Mouse (Mus musculus): ENCODE results near the gene Npc1l1. TPM values are rescaled to one million over a fixed set of nuclear protein-coding genes. Genes with fewer than 3 reads are reported as not detected.
"Not testable (repeated sequence)": the region's sequence is repeated elsewhere in the genome, so short reads cannot be mapped to it uniquely, and the experiment has no call there.

Npc1l1 gene
- polyA plus RNA-seq, 1 experiment from 2014 or later = 0.06 TPM

- H3K36me3 ChIP-seq (ENCODE audit: control insufficient read depth, insufficient read depth, low read length) = peaks cover 56% of the 10 kb centered on the region
Measured at GRCm38 (mm10) chr11:6259413-6259812, 29.5 kb upstream of the Npc1l1 start.

DNA sequence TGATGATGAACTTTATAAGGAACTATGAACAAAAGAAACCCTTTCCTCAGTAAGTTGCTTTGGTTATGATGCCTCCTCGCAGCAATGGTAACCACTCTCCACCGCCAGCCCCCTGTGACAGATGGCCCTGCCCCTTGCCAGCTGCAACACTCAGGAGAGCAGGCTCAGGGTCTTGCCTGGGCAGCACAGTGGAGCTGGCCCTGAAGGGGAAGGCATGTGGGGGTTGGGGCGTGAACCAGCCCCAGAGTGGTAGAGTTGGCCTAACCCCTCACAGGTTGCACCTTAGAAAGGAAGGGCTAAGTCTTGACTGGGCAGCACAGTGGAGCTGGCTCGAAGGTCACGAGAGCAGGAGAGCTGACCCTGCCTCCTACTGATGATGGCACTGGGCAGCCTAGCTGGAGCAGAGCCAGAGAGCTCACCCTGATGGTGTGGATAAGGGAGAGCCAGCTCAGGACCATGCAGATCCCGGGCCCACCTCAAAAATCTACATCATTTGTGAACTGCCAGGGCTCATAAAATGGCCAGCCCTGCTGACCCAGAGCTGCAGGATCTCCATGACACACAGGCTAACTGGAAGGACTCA, 26.6 kb upstream of the Npc1l1 start:
- Histone ChIP-seq H3K4me1 (ENCODE audit: control insufficient read depth, insufficient read depth, low read length) (no peaks in the 10 kb centered on the region), H3K27ac (ENCODE audit: low read length) (no peak overlapping the region), H3K27me3 (ENCODE audit: control insufficient read depth, insufficient read depth, low read length) (no peaks in the 10 kb centered on the region), H3K4me3 (ENCODE audit: low read depth, low read length) (no peak overlapping the region), H3K9ac (replicated peaks; ENCODE audit: low read depth, low read length) (no peak overlapping the region), H3K36me3 (ENCODE audit: control insufficient read depth, insufficient read depth, low read length) (peaks cover 34% of the 10 kb centered on the region), H3K4me2 (replicated peaks; ENCODE audit: low read depth, low read length) (no peak overlapping the region), H3K9me3 (ENCODE audit: control insufficient read depth, low read depth, low read length) (no peaks in the 10 kb centered on the region)
- 62% methylated on average over 6 of the region's 6 CpGs for WGBS
- no peak for ATAC-seq (ENCODE audit: insufficient number of reproducible peaks, insufficient read depth, low FRiP score, low read depth)

More at GRCm38 (mm10) chr11:6259413-6259812, 29.5 kb upstream of the Npc1l1 start:
- no peak overlapping the region for H3K4me2 ChIP-seq (replicated peaks; ENCODE audit: low read depth, low read length)
- H3K9me3 ChIP-seq (ENCODE audit: control insufficient read depth, low read depth, low read length) = no peaks in the 10 kb centered on the region
- H3K27ac ChIP-seq (ENCODE audit: low read length) = no peak overlapping the region
- no peaks in the 10 kb centered on the region for H3K4me1 ChIP-seq (ENCODE audit: control insufficient read depth, insufficient read depth, low read length)
- no peak for ATAC-seq (ENCODE audit: insufficient number of reproducible peaks, insufficient read depth, low FRiP score, low read depth)
- H3K27me3 ChIP-seq (ENCODE audit: control insufficient read depth, insufficient read depth, low read length) = no peaks in the 10 kb centered on the region
- H3K4me3 ChIP-seq (ENCODE audit: low read depth, low read length) = no peak overlapping the region
- H3K9ac ChIP-seq (replicated peaks; ENCODE audit: low read depth, low read length) = no peak overlapping the region
- WGBS = 94% methylated on average over 7 of the region's 7 CpGs

- ATAC-seq (ENCODE audit: insufficient number of reproducible peaks, insufficient read depth, low FRiP score, low read depth); H3K4me1 ChIP-seq (ENCODE audit: control insufficient read depth, insufficient read depth, low read length); H3K9me3 ChIP-seq (ENCODE audit: control insufficient read depth, low read depth, low read length); H3K27me3 ChIP-seq (ENCODE audit: control insufficient read depth, insufficient read depth, low read length); H3K9ac ChIP-seq (replicated peaks; ENCODE audit: low read depth, low read length); H3K4me2 ChIP-seq (replicated peaks; ENCODE audit: low read depth, low read length); H3K27ac ChIP-seq (ENCODE audit: low read length); H3K4me3 ChIP-seq (ENCODE audit: low read depth, low read length): not testable (repeated sequence)
- H3K36me3 ChIP-seq (ENCODE audit: control insufficient read depth, insufficient read depth, low read length) = peaks cover 15% of the 10 kb centered on the region
- WGBS = 82% methylated on average over 2 of the region's 2 CpGs
Measured at GRCm38 (mm10) chr11:6254602-6255001, 24.7 kb upstream of the Npc1l1 start.

DNA sequence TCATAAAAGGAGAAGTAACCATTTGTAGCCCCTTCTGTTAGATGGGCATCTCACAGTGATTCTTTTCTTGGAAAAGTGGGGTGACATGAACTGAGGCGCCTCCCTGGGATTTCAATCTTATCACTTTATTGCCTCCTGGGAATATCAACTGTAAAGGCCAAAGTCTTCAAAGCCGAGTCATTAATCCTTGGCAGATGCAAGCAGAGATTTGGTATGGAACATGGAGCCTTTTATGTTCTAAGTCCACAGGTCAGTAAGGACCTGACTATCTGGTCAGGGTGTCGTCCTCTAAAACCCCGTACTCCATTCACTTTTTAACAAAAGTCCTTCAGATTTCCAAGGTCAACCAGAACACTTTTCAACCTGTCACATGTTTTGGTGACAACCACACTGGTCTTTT, 22.9 kb upstream of the Npc1l1 start:
- ATAC-seq (ENCODE audit: insufficient number of reproducible peaks, insufficient read depth, low FRiP score, low read depth) = no peak
- Histone ChIP-seq H3K4me1 (ENCODE audit: control insufficient read depth, insufficient read depth, low read length) (no peaks in the 10 kb centered on the region), H3K9ac (replicated peaks; ENCODE audit: low read depth, low read length) (no peak overlapping the region), H3K27ac (ENCODE audit: low read length) (no peak overlapping the region), H3K36me3 (ENCODE audit: control insufficient read depth, insufficient read depth, low read length) (no peaks in the 10 kb centered on the region), H3K27me3 (ENCODE audit: control insufficient read depth, insufficient read depth, low read length) (no peaks in the 10 kb centered on the region), H3K4me2 (replicated peaks; ENCODE audit: low read depth, low read length) (no peak overlapping the region), H3K4me3 (ENCODE audit: low read depth, low read length) (no peak overlapping the region), H3K9me3 (ENCODE audit: control insufficient read depth, low read depth, low read length) (no peaks in the 10 kb centered on the region)
- 79% methylated on average over 4 of the region's 4 CpGs for WGBS

DNA sequence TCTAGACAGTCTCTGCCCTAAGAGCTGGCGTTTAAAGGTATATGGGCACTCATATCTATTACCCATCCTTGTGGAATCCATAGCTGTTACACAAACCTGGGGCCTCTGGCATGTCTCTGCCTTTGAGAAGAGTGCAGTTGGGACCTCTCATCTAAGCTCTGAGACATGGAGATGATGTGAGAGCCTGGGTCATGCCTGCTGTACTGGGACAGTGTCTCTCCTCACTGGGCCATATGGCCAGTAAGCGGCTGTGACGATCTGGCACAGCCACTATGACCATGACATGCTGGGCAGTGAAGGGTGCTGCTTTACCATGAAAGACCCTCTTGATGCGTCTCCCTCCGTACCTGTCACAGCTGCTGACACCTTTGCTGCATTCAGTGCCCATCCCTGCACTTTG, 22.3 kb upstream of the Npc1l1 start:
- no peak overlapping the region for H3K9ac ChIP-seq (replicated peaks; ENCODE audit: low read depth, low read length)
- no peaks in the 10 kb centered on the region for H3K9me3 ChIP-seq (ENCODE audit: control insufficient read depth, low read depth, low read length)
- H3K27me3 ChIP-seq (ENCODE audit: control insufficient read depth, insufficient read depth, low read length) = no peaks in the 10 kb centered on the region
- WGBS = 91% methylated on average over 5 of the region's 5 CpGs
- H3K36me3 ChIP-seq (ENCODE audit: control insufficient read depth, insufficient read depth, low read length) = no peaks in the 10 kb centered on the region
- H3K27ac ChIP-seq (ENCODE audit: low read length) = no peak overlapping the region
- H3K4me3 ChIP-seq (ENCODE audit: low read depth, low read length) = no peak overlapping the region
- no peak overlapping the region for H3K4me2 ChIP-seq (replicated peaks; ENCODE audit: low read depth, low read length)
- no peaks in the 10 kb centered on the region for H3K4me1 ChIP-seq (ENCODE audit: control insufficient read depth, insufficient read depth, low read length)
- no peak for ATAC-seq (ENCODE audit: insufficient number of reproducible peaks, insufficient read depth, low FRiP score, low read depth)

DNA sequence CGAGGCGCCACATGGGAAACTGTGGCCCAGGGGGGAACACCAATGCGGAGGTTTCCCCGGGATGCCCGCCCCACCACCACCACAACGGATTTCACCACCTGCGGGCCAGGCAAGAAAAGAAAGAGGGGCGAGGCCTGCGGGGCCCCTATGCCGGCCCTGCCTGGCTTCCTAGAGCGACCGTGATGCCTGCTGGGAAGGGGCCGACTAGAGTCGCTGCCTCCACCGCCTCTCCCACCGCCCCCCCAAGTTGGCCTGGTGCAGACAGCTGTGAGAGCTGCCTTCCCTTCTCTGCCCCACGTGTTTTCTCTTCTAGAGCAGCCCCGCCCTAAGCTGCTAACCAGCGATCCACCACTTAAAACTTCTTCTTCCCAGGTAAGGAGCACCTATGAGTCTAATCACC, 14.8 kb upstream of the Npc1l1 start:
- ATAC-seq (ENCODE audit: insufficient number of reproducible peaks, insufficient read depth, low FRiP score, low read depth) = no peak
- no peaks in the 10 kb centered on the region for H3K9me3 ChIP-seq (ENCODE audit: control insufficient read depth, low read depth, low read length)
- H3K27ac ChIP-seq (ENCODE audit: low read length) = no peak overlapping the region
- 47% methylated on average over 19 of the region's 19 CpGs for WGBS
- no peak overlapping the region for H3K4me2 ChIP-seq (replicated peaks; ENCODE audit: low read depth, low read length)
- H3K36me3 ChIP-seq (ENCODE audit: control insufficient read depth, insufficient read depth, low read length) = no peaks in the 10 kb centered on the region
- H3K4me3 ChIP-seq (ENCODE audit: low read depth, low read length) = no peak overlapping the region
- no peaks in the 10 kb centered on the region for H3K4me1 ChIP-seq (ENCODE audit: control insufficient read depth, insufficient read depth, low read length)
- H3K27me3 ChIP-seq (ENCODE audit: control insufficient read depth, insufficient read depth, low read length) = no peaks in the 10 kb centered on the region
- H3K9ac ChIP-seq (replicated peaks; ENCODE audit: low read depth, low read length) = no peak overlapping the region

- no peaks in the 10 kb centered on the region for H3K27me3 ChIP-seq (ENCODE audit: control insufficient read depth, insufficient read depth, low read length)
- H3K36me3 ChIP-seq (ENCODE audit: control insufficient read depth, insufficient read depth, low read length) = no peaks in the 10 kb centered on the region
- WGBS = 82% methylated on average over 4 of the region's 4 CpGs
- no peak overlapping the region for H3K4me2 ChIP-seq (replicated peaks; ENCODE audit: low read depth, low read length)
- no peak overlapping the region for H3K9ac ChIP-seq (replicated peaks; ENCODE audit: low read depth, low read length)
- no peak overlapping the region for H3K4me3 ChIP-seq (ENCODE audit: low read depth, low read length)
- H3K9me3 ChIP-seq (ENCODE audit: control insufficient read depth, low read depth, low read length) = no peaks in the 10 kb centered on the region; the same call in 1 of the 2 replicates
- no peaks in the 10 kb centered on the region for H3K4me1 ChIP-seq (ENCODE audit: control insufficient read depth, insufficient read depth, low read length)
- no peak for ATAC-seq (ENCODE audit: insufficient number of reproducible peaks, insufficient read depth, low FRiP score, low read depth)
- H3K27ac ChIP-seq (ENCODE audit: low read length) = no peak overlapping the region
Measured at GRCm38 (mm10) chr11:6233025-6233424, 3.1 kb upstream of the Npc1l1 start.

GRCm38 (mm10) chr11:6224541-6225229, 5.3 kb downstream of the Npc1l1 start:
- Histone ChIP-seq H3K27ac (ENCODE audit: low read length) (no peak overlapping the region), H3K9ac (replicated peaks; ENCODE audit: low read depth, low read length) (no peak overlapping the region), H3K4me2 (replicated peaks; ENCODE audit: low read depth, low read length) (no peak overlapping the region), H3K4me1 (ENCODE audit: control insufficient read depth, insufficient read depth, low read length) (no peaks in the 10 kb centered on the region), H3K9me3 (ENCODE audit: control insufficient read depth, low read depth, low read length) (no peaks in the 10 kb centered on the region), H3K36me3 (ENCODE audit: control insufficient read depth, insufficient read depth, low read length) (no peaks in the 10 kb centered on the region), H3K27me3 (ENCODE audit: control insufficient read depth, insufficient read depth, low read length) (no peaks in the 10 kb centered on the region), H3K4me3 (ENCODE audit: low read depth, low read length) (no peak overlapping the region)
- ATAC-seq (ENCODE audit: insufficient number of reproducible peaks, insufficient read depth, low FRiP score, low read depth) = no peak
- 81% methylated on average over 14 of the region's 14 CpGs for WGBS

- 98% methylated on average over 10 of the region's 10 CpGs for WGBS
- Histone ChIP-seq H3K9me3 (ENCODE audit: control insufficient read depth, low read depth, low read length) (no peaks in the 10 kb centered on the region), H3K27ac (ENCODE audit: low read length) (no peak overlapping the region), H3K36me3 (ENCODE audit: control insufficient read depth, insufficient read depth, low read length) (no peaks in the 10 kb centered on the region), H3K27me3 (ENCODE audit: control insufficient read depth, insufficient read depth, low read length) (no peaks in the 10 kb centered on the region), H3K4me1 (ENCODE audit: control insufficient read depth, insufficient read depth, low read length) (no peaks in the 10 kb centered on the region), H3K9ac (replicated peaks; ENCODE audit: low read depth, low read length) (no peak overlapping the region), H3K4me3 (ENCODE audit: low read depth, low read length) (no peak overlapping the region), H3K4me2 (replicated peaks; ENCODE audit: low read depth, low read length) (no peak overlapping the region)
- ATAC-seq (ENCODE audit: insufficient number of reproducible peaks, insufficient read depth, low FRiP score, low read depth) = no peak
Measured at GRCm38 (mm10) chr11:6222187-6222586, 7.8 kb downstream of the Npc1l1 start.
